Mouse (Mus musculus) testis, adult 2 months (tissue): ENCODE measurements at regions not wholly inside any gene's neighbourhood (a gene's known extent, or its start where the extent isn't known, plus 50 kb on each side); places are given as distances from the start of the nearest gene placed in this dataset.

Source experiments
- H3K27ac ChIP-seq: fragments of 200-500 bp; 2 replicates; pipeline ENCODE4 v1.5.1; 2012; ENCODE audit warnings: low read depth, low read length; ENCODE audit not compliant: control insufficient read depth, insufficient read depth
- H3K27me3 ChIP-seq: fragments of 200-500 bp; 2 replicates; pipeline ENCODE4 v1.6.1; 2012; ENCODE audit warnings: mild to moderate bottlenecking, low read length, moderate library complexity; ENCODE audit not compliant: control insufficient read depth, insufficient read depth
- H3K36me3 ChIP-seq: fragments of 200-500 bp; 2 replicates; pipeline ENCODE4 v1.6.1; 2012; ENCODE audit warnings: mild to moderate bottlenecking, low read length; ENCODE audit not compliant: control insufficient read depth, insufficient read depth
- H3K4me1 ChIP-seq: fragments of 200-500 bp; 2 replicates; pipeline ENCODE4 v1.6.1; 2012; ENCODE audit warnings: low read length; ENCODE audit not compliant: control insufficient read depth, insufficient read depth
- H3K4me3 ChIP-seq: fragments of 200-500 bp; 2 replicates; pipeline ENCODE4 v1.5.1; 2012; ENCODE audit warnings: low read depth, mild to moderate bottlenecking, low read length, moderate library complexity, mixed read lengths; ENCODE audit not compliant: control insufficient read depth
- CTCF ChIP-seq: fragments of 200-500 bp; IDR thresholded peaks from 2 replicates; pipeline ENCODE4 v1.5.1; 2012; ENCODE audit warnings: low read depth, mild to moderate bottlenecking, inconsistent platforms, low read length, moderate library complexity; ENCODE audit not compliant: control insufficient read depth, insufficient read depth, insufficient replicate concordance
- POLR2A ChIP-seq: fragments of 200-500 bp; IDR thresholded peaks from 2 replicates; pipeline ENCODE4 v1.6.1; 2012; ENCODE audit warnings: low read depth, mild to moderate bottlenecking, inconsistent platforms, low read length, moderate library complexity; ENCODE audit not compliant: control insufficient read depth

GRCm38 (mm10) chr7:68470983-68471382, 197.3 kb downstream of the Fam169b start:
- Histone ChIP-seq H3K27me3 (no peaks in the 10 kb centered on the region), H3K4me1 (no peaks in the 10 kb centered on the region), H3K27ac (no peak overlapping the region), H3K36me3 (no peaks in the 10 kb centered on the region), H3K4me3 (no peak overlapping the region)
- TF ChIP-seq POLR2A (no peak), CTCF (no peak)

- Histone ChIP-seq H3K36me3 (no peaks in the 10 kb centered on the region), H3K27me3 (no peaks in the 10 kb centered on the region), H3K27ac (no peak overlapping the region), H3K4me1 (no peaks in the 10 kb centered on the region), H3K4me3 (no peak overlapping the region)
- TF ChIP-seq CTCF (no peak), POLR2A (no peak)
These were observed 194.9 kb downstream of the Fam169b start for GRCm38 (mm10) chr7:68468574-68468973.

DNA sequence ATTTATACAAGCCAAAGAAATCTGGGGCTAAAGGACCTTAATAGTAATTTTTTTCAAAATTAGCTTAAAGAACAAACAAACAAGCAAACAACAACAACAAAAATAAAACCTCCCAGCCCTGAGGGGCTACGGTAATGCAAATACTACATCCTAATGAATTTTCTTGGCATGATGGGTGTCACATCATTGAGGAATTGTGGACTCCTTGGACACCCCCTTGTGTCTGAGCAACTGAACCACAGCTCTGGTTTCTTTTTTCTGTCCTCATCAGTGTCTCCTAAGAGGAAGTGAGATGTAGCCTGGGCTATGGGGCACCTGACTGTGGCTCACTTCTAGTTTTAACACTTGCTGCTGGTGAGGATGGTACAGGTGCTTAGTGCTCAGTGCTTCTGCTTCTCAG, 184.2 kb downstream of the Fam169b start:
- Histone ChIP-seq H3K4me1 (no peaks in the 10 kb centered on the region), H3K27ac (no peak overlapping the region), H3K36me3 (no peaks in the 10 kb centered on the region), H3K27me3 (no peaks in the 10 kb centered on the region), H3K4me3 (no peak overlapping the region)
- no peak for TF ChIP-seq POLR2A

GRCm38 (mm10) chr7:68455451-68455850, 181.8 kb downstream of the Fam169b start:
- TF ChIP-seq CTCF (no peak), POLR2A (no peak)
- no peaks in the 10 kb centered on the region for H3K36me3 ChIP-seq
- no peaks in the 10 kb centered on the region for H3K27me3 ChIP-seq
- H3K4me3 ChIP-seq: no peak overlapping the region
- no peak overlapping the region for H3K27ac ChIP-seq
- H3K4me1 ChIP-seq: no peaks in the 10 kb centered on the region

GRCm38 (mm10) chr7:68453028-68453692, 179.5 kb downstream of the Fam169b start:
- Histone ChIP-seq H3K27ac (no peak overlapping the region), H3K4me3 (no peak overlapping the region), H3K4me1 (no peaks in the 10 kb centered on the region), H3K27me3 (no peaks in the 10 kb centered on the region), H3K36me3 (no peaks in the 10 kb centered on the region)
- TF ChIP-seq POLR2A (no peak), CTCF (no peak)

DNA sequence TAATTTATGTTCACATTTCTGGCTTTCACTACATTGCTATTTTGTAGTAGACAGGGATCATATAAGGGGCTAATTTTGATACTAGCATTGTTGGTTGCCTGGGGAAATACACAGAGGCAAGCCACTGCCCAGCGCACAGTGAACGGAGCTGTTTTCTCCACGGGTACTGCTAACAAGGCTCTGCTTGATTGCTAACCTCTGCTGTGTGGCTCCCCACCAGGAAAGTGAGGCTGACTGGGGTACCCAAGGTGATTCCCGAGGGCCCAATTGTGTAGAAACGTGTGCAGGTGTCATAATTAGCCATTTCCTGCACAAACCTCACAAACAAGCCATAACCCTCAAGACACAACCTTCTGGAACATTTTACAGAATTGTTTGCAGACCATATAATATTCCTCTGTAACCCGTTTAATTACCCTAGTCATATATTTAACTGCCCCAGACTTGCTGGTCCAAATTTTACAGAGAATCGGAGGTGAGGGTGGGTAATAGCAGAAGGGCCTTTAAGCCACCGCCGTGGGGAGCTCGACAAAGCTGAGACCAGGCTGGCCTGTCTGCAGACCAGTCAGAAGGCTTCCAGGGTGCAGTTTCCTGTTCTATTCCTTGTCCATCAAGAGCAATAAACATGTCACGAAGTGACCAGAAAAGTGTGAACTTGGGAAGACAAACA, 170.9 kb downstream of the Fam169b start:
- Histone ChIP-seq H3K4me1 (no peaks in the 10 kb centered on the region), H3K4me3 (no peak overlapping the region), H3K27me3 (no peaks in the 10 kb centered on the region), H3K36me3 (no peaks in the 10 kb centered on the region), H3K27ac (no peak overlapping the region)
- TF ChIP-seq POLR2A: no peak
- TF ChIP-seq CTCF: no peak

GRCm38 (mm10) chr7:68440661-68441150, 167.1 kb downstream of the Fam169b start:
- Histone ChIP-seq H3K27ac (no peak overlapping the region), H3K4me3 (no peak overlapping the region), H3K36me3 (no peaks in the 10 kb centered on the region), H3K27me3 (no peaks in the 10 kb centered on the region), H3K4me1 (no peaks in the 10 kb centered on the region)
- TF ChIP-seq CTCF: no peak
- TF ChIP-seq POLR2A: no peak
